Mouse (Mus musculus): ENCODE measurements around the gene Pdp2.
"Not testable (repeated sequence)": the region's sequence is repeated elsewhere in the genome, so short reads cannot be mapped to it uniquely, and the experiment has no call there.

Gene Pdp2

GRCm38 (mm10) chr8:104635004-104635710 lies 43.9 kb downstream of the Pdp2 start:
- no peak for DNase-seq

- DNase-seq, result no peak
These were observed 46.8 kb downstream of the Pdp2 start for GRCm38 (mm10) chr8:104638010-104638409.

GRCm38 (mm10) chr8:104640241-104640640 lies 49.0 kb downstream of the Pdp2 start:
- no peak for DNase-seq

- DNase-seq, result no peak
These were observed 49.6 kb downstream of the Pdp2 start for GRCm38 (mm10) chr8:104640831-104641370.

- peak; percentile 91 for DNase-seq
These were observed 50.4 kb downstream of the Pdp2 start, which contains the start of gene Ciao2b for GRCm38 (mm10) chr8:104641426-104642323. Gene Ciao2b (minus strand): TSS chr8:104641965.

- no peak for DNase-seq
These were observed 51.0 kb downstream of the Pdp2 start for GRCm38 (mm10) chr8:104642324-104642654.

GRCm38 (mm10) chr8:104644187-104644586 lies 52.9 kb downstream of the Pdp2 start:
- DNase-seq, result not testable (repeated sequence)
